Mouse (Mus musculus) olfactory bulb, adult 2 months (tissue): ENCODE results near the gene Tut7.

ENCODE experiments used
- CTCF ChIP-seq: fragments of 200-500 bp; IDR thresholded peaks from 2 replicates; pipeline ENCODE4 v1.5.1; 2012; ENCODE audit warnings: low read depth, mild to moderate bottlenecking, low read length, moderate library complexity; ENCODE audit not compliant: insufficient read depth
- POLR2A ChIP-seq: fragments of 200-500 bp; IDR thresholded peaks from 2 replicates; pipeline ENCODE4 v1.6.1; 2012; ENCODE audit warnings: mild to moderate bottlenecking, low read depth, low read length, moderate library complexity; ENCODE audit not compliant: insufficient read depth

- no peak for TF ChIP-seq POLR2A
- TF ChIP-seq CTCF: no peak
Observed at GRCm38 (mm10) chr13:59746711-59747110, 76.2 kb downstream of the Tut7 start, which contains the start of gene 1700014D04Rik.
